Mouse (Mus musculus): Measurements from ENCODE around the gene Cd300a. TPM values are rescaled to one million over a fixed set of nuclear protein-coding genes. Genes with fewer than 3 reads are reported as not detected.
"Not testable (repeated sequence)": the region's sequence is repeated elsewhere in the genome, so short reads cannot be mapped to it uniquely, and the experiment has no call there.

Gene Cd300a
- polyA plus RNA-seq, 1 experiment, result 15.1 TPM

GRCm38 (mm10) chr11:114903224-114903623 is 13.4 kb downstream of the Cd300a start:
- Histone ChIP-seq H3K4me1 (ENCODE audit: control insufficient read depth, insufficient read depth, low read length) (peaks cover 4% of the 10 kb centered on the region; the same call in 1 of the 2 replicates), H3K4me3 (replicated peaks; ENCODE audit: control insufficient read depth, low read depth, low read length) (no peak overlapping the region), H3K27ac (ENCODE audit: control insufficient read depth, insufficient read depth, low read depth, low read length, poor library complexity) (peak overlapping the region; percentile 75)
- WGBS, result 69% methylated on average over 4 of the region's 4 CpGs
- TF ChIP-seq CTCF (IDR thresholded peaks at IDR 0.05; ENCODE audit: control insufficient read depth, insufficient read depth, low read length) (no peak), POLR2A (IDR thresholded peaks at IDR 0.05; ENCODE audit: borderline replicate concordance, control insufficient read depth, low read depth, low read length) (no peak)

GRCm38 (mm10) chr11:114907567-114907966 is 17.7 kb downstream of the Cd300a start:
- peak overlapping the region; percentile 75; the same call in 1 of the 2 replicates for H3K27ac ChIP-seq (ENCODE audit: control insufficient read depth, insufficient read depth, low read depth, low read length, poor library complexity)
- no peak overlapping the region for H3K4me3 ChIP-seq (replicated peaks; ENCODE audit: control insufficient read depth, low read depth, low read length)
- peaks cover 7% of the 10 kb centered on the region; the same call in 1 of the 2 replicates for H3K4me1 ChIP-seq (ENCODE audit: control insufficient read depth, insufficient read depth, low read length)

GRCm38 (mm10) chr11:114908086-114908485 is 18.2 kb downstream of the Cd300a start:
- 4% methylated on average over 4 of the region's 4 CpGs for WGBS
- Histone ChIP-seq H3K4me3 (replicated peaks; ENCODE audit: control insufficient read depth, low read depth, low read length) (no peak overlapping the region), H3K27ac (ENCODE audit: control insufficient read depth, insufficient read depth, low read depth, low read length, poor library complexity) (peak overlapping the region; percentile 75), H3K4me1 (ENCODE audit: control insufficient read depth, insufficient read depth, low read length) (peaks cover 7% of the 10 kb centered on the region; the same call in 1 of the 2 replicates)
- TF ChIP-seq CTCF (IDR thresholded peaks at IDR 0.05; ENCODE audit: control insufficient read depth, insufficient read depth, low read length) (no peak), POLR2A (IDR thresholded peaks at IDR 0.05; ENCODE audit: borderline replicate concordance, control insufficient read depth, low read depth, low read length) (no peak)

More at GRCm38 (mm10) chr11:114907567-114907966, 17.7 kb downstream of the Cd300a start:
- 12% methylated on average over 4 of the region's 4 CpGs for WGBS
- no peak for TF ChIP-seq POLR2A (IDR thresholded peaks at IDR 0.05; ENCODE audit: borderline replicate concordance, control insufficient read depth, low read depth, low read length)
- TF ChIP-seq CTCF (IDR thresholded peaks at IDR 0.05; ENCODE audit: control insufficient read depth, insufficient read depth, low read length), result no peak

DNA sequence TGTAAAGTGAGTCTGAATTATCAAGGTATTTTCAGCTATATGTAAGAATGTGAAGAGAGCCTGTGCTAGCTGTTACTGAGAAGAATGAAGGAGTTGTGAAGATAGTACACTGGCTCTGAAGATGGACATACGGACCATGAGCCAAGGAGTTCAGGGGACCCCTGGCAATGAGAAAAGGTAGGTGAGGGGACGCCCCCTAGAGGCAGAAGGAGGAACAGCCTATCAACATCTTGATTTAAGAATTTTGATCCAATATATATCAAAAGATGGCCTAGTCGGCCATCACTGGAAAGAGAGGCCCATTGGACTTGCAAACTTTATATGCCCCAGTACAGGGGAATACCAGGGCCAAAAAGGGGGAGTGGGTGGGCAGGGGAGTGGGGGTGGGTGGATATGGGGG is 19.7 kb downstream of the Cd300a start:
- H3K4me3 ChIP-seq (replicated peaks; ENCODE audit: control insufficient read depth, low read depth, low read length); H3K27ac ChIP-seq (ENCODE audit: control insufficient read depth, insufficient read depth, low read depth, low read length, poor library complexity): not testable (repeated sequence)
- H3K4me1 ChIP-seq (ENCODE audit: control insufficient read depth, insufficient read depth, low read length), result peaks cover 11% of the 10 kb centered on the region
- peak; percentile 39; the same call in 1 of the 2 replicates for TF ChIP-seq CTCF (IDR thresholded peaks at IDR 0.05; ENCODE audit: control insufficient read depth, insufficient read depth, low read length)
- WGBS, result 38% methylated on average over 3 of the region's 3 CpGs

DNA sequence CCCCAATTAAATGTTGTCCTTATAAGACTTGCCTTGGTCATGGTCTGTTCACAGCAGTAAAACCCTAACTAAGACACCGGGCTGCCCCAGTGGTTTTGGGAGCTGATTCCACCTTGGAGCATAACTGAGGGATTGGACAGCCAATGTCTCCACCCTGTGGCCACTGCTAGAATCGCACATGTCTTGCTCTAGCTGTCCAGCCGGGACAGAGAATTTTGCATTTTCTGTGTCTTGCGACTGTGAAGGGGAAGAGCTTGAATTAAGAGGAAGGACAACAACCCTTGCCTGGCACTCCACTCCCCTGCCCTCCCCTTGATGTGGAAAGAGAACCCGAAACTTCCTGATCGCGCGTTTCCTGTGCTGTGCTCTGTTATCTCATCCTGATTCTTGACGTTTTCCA is 23.0 kb downstream of the Cd300a start:
- Histone ChIP-seq H3K4me3 (replicated peaks; ENCODE audit: control insufficient read depth, low read depth, low read length) (no peak overlapping the region), H3K27ac (ENCODE audit: control insufficient read depth, insufficient read depth, low read depth, low read length, poor library complexity) (no peak overlapping the region; the same call in 1 of the 2 replicates), H3K4me1 (ENCODE audit: control insufficient read depth, insufficient read depth, low read length) (peaks cover 11% of the 10 kb centered on the region)
- 2% methylated on average over 9 of the region's 9 CpGs for WGBS
- TF ChIP-seq CTCF (IDR thresholded peaks at IDR 0.05; ENCODE audit: control insufficient read depth, insufficient read depth, low read length), result peak; percentile 90
- no peak for TF ChIP-seq POLR2A (IDR thresholded peaks at IDR 0.05; ENCODE audit: borderline replicate concordance, control insufficient read depth, low read depth, low read length)

- Histone ChIP-seq H3K4me1 (ENCODE audit: control insufficient read depth, insufficient read depth, low read length) (peaks cover 8% of the 10 kb centered on the region), H3K4me3 (replicated peaks; ENCODE audit: control insufficient read depth, low read depth, low read length) (no peak overlapping the region), H3K27ac (ENCODE audit: control insufficient read depth, insufficient read depth, low read depth, low read length, poor library complexity) (peak overlapping the region; percentile 64)
- TF ChIP-seq CTCF (IDR thresholded peaks at IDR 0.05; ENCODE audit: control insufficient read depth, insufficient read depth, low read length), result no peak
- no peak for TF ChIP-seq POLR2A (IDR thresholded peaks at IDR 0.05; ENCODE audit: borderline replicate concordance, control insufficient read depth, low read depth, low read length)
- 3% methylated on average over 7 of the region's 7 CpGs for WGBS
Measured at GRCm38 (mm10) chr11:114914978-114915377, 25.1 kb downstream of the Cd300a start.

- no peak for TF ChIP-seq CTCF (IDR thresholded peaks at IDR 0.05; ENCODE audit: control insufficient read depth, insufficient read depth, low read length)
- TF ChIP-seq POLR2A (IDR thresholded peaks at IDR 0.05; ENCODE audit: borderline replicate concordance, control insufficient read depth, low read depth, low read length), result no peak
- Histone ChIP-seq H3K4me1 (ENCODE audit: control insufficient read depth, insufficient read depth, low read length) (peaks cover 8% of the 10 kb centered on the region), H3K27ac (ENCODE audit: control insufficient read depth, insufficient read depth, low read depth, low read length, poor library complexity) (peak overlapping the region; percentile 85), H3K4me3 (replicated peaks; ENCODE audit: control insufficient read depth, low read depth, low read length) (no peak overlapping the region)
- WGBS, result 15% methylated on average over 6 of the region's 6 CpGs
Measured at GRCm38 (mm10) chr11:114917120-114917519, 27.3 kb downstream of the Cd300a start.

DNA sequence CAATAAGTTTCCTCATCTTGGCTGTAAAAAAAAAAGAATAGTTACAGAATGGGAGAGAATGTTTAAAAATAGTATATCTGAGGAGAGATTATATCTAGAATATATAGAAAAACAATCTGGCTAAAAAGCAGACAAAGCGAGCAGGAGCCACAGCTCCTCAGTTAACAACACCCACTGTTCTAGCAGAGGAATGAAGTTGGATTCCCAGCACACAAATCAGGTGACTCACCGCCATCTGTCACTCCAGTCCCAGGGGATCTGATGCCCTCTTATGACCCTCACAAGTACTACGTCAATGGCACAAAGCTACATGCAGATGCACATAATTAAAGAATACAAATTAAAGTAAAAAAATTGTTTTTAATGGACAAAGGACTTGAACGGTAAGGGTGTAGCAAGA is 32.6 kb downstream of the Cd300a start:
- 81% methylated on average over 4 of the region's 4 CpGs for WGBS
- Histone ChIP-seq H3K4me3 (replicated peaks; ENCODE audit: control insufficient read depth, low read depth, low read length) (no peak overlapping the region), H3K27ac (ENCODE audit: control insufficient read depth, insufficient read depth, low read depth, low read length, poor library complexity) (no peak overlapping the region), H3K4me1 (ENCODE audit: control insufficient read depth, insufficient read depth, low read length) (peaks cover 1% of the 10 kb centered on the region; the same call in 1 of the 2 replicates)
- no peak for TF ChIP-seq CTCF (IDR thresholded peaks at IDR 0.05; ENCODE audit: control insufficient read depth, insufficient read depth, low read length)
- TF ChIP-seq POLR2A (IDR thresholded peaks at IDR 0.05; ENCODE audit: borderline replicate concordance, control insufficient read depth, low read depth, low read length), result no peak

- WGBS, result 64% methylated on average over 4 of the region's 4 CpGs
- Histone ChIP-seq H3K4me3 (replicated peaks; ENCODE audit: control insufficient read depth, low read depth, low read length) (no peak overlapping the region), H3K4me1 (ENCODE audit: control insufficient read depth, insufficient read depth, low read length) (peaks cover 3% of the 10 kb centered on the region; the same call in 1 of the 2 replicates), H3K27ac (ENCODE audit: control insufficient read depth, insufficient read depth, low read depth, low read length, poor library complexity) (no peak overlapping the region)
- TF ChIP-seq CTCF (IDR thresholded peaks at IDR 0.05; ENCODE audit: control insufficient read depth, insufficient read depth, low read length) (peak; percentile 85), POLR2A (IDR thresholded peaks at IDR 0.05; ENCODE audit: borderline replicate concordance, control insufficient read depth, low read depth, low read length) (no peak)
Measured at GRCm38 (mm10) chr11:114923961-114924360, 34.1 kb downstream of the Cd300a start.

Data from bone marrow, adult 2 months (tissue).